Mouse (Mus musculus): ENCODE results near the gene Foxp1.

DNA sequence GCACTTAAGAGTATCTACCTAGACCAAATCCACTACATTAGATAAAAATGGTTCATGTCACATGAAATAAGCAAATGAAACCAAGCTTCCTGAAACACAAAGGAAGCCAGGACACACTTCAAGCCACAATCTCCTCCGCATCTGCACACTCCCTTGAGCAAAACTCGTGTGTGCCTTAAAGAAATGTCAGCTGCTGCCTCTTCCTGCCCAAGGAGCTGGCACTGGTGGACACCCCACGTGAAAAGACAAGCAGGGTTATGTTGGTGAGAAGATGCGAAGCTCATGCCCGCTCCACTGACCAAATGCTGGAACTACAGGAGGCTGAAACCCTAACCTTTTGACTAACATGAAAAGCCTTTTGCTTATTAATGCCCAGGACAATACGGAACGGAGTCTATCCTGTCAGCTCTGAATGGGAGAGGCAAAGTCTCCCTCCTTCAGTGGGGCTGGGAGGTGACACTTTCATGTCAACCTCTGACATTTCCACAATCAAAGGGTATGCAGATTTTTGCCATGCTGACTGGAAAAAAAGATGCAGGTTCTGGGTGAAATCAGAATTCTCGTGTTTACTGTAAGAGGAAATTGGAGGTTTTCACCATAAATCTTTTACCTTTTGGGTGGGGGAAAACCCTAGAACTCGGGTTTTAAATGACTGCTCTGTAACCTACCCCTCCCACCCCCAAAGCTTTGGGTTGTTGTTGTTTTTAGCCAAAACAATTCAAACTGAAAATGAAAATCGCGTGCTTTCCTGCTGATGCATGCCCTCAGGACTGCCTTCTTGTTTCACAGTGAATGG, 261.4 kb downstream of the Foxp1 start:
- no peak for TF ChIP-seq POLR2A (IDR thresholded peaks at IDR 0.05; ENCODE audit: borderline replicate concordance, control insufficient read depth, low read depth, low read length)
- TF ChIP-seq CTCF (IDR thresholded peaks at IDR 0.05; ENCODE audit: control insufficient read depth, insufficient read depth, low read length) = no peak

All from bone marrow, adult 2 months (tissue).